Mouse (Mus musculus) retina, postnatal 7 days (tissue): ENCODE measurements around the gene Irf2.
A peak's percentile ranks its signal among the peaks of the same experiment; 100 is the strongest.

Source experiments
- DNase-seq: peaks from one replicate; pipeline ENCODE4 v3.0.0-alpha.2; 2012; ENCODE audit warnings: low read depth, low spot score

The Irf2 gene

DNA sequence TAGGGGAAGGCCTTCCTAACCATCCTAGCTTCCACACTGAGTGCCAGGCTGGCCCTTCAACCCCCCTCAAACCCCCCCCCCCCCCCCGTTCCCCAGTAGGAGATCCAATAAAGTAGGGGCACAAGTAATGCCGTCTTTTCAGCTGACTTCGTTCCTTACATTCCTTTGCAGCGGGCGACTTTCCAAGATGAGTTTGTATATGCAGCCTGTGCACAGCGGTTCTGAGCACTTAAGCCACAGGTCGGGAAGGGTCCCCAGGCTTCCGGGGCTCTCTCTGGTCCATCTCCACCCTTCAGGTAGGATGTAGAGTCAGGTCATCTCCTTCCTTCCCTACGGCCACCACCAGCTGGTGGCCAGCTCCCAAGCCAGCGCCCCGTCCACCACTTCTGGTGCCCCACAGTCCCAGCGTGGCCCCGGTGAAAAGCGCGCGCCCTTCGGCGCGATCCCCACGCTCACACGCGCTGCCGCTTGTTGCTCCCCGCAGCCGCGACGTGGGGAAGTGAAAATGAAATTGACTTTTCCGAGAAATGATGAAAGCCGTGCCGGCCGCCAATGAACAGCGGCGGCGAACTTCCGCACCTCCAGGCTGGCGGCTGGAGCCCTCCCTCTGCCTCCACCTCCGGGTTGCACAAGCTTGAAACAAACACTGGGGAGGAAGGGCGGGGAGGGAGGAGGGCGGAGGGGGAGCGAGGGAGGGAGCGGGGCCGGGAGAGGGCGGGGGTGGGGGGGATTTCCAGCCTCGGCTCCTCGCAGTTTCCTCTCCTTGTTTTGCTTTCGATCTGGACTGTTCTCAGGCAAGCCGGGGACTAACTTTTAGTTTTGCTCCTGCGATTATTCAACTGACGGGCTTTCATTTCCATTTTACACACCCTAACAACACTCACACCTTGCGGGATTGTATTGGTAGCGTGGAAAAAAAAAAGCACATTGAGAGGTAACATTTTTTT lies at the start of gene Irf2:
Irf2 (plus strand) TSS at position 730 of the 947 bp plus-strand sequence.
- DNase-seq: peak; percentile 72

DNA sequence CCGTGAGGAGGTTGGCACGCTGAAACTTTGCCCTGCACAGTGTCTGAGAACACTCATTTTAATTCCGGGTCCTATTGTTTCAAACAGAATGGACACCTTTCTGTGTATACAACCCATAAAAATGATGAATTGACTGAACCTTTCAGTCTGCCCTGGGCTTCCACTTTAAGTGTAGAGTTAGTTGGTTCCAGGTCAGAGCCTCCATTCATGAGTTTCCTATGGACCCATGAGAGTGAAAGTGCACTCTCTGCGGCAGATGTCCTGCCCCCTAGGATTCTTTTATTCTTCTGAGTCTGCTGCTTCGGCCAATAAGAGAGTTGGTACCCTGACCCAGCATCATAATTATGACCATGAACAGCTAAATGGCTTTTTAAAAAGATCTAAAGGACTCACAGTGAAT lies 49.4 kb upstream of the Irf2 start:
- no peak for DNase-seq

DNA sequence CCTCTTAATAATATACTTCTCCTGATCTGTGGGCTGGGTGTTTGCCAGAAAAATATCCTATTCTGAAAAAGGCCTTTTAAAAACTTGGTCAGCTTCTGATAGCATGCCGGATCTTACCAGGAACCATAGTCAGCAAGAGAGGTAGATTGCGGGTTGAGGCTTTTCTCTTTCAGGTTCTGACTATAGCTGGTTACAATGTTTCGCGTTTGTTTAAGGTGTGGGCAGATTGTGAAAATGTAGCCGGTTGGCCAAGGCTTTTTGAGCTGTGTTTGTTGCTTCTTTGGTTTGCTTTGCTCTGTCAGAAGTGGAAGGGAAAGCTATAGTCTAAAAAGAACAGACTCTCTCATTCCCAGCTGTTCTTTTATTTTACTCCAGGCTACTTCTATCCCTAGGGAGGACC lies 49.0 kb upstream of the Irf2 start:
- no peak for DNase-seq

DNA sequence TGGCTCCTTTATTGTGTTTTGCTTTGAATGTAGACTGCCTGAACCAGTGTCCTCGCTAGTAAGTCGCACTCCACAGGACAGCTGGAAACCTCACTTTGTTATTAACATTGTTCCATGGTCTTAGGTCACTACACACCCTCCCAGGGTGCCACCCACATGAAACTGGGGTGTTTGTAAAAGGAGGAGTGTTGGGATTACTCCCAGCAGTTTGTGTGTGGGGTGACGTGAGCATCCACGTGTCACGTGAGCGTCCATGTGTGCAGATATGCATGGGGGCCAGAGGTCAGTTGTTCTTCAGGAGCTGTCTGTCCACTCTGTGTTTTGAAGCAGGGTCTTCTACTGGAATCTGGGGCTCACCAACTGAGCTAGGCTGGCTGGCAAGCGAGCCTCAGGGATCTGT lies 48.2 kb upstream of the Irf2 start:
- no peak for DNase-seq

- DNase-seq: no peak
These were observed 43.1 kb upstream of the Irf2 start for GRCm38 (mm10) chr8:46696256-46697041.

DNA sequence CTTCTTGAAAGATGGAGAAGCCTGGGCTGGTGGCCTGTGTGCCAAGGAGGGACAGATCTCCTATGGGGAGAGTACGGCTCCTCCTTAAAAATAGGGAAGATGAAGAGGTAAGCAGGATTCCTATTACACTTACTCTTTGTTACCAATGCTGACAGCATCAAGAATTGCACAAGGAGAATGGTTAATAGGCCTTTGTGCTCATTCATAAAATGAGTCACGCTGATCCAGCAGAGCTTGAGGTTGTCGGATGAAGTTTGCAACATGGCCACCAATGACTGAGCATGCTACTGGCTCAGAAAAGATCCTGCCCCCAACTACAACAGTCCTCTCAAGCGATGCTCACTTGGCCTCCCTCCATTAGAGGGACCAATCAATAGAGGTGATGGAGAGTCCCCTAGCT lies 42.0 kb upstream of the Irf2 start:
- no peak for DNase-seq

- DNase-seq: no peak
These were observed 41.4 kb upstream of the Irf2 start for GRCm38 (mm10) chr8:46698162-46698561.

GRCm38 (mm10) chr8:46705145-46705544 lies 34.4 kb upstream of the Irf2 start:
- no peak for DNase-seq

- no peak for DNase-seq
These were observed 32.8 kb upstream of the Irf2 start for GRCm38 (mm10) chr8:46706730-46707129.

DNA sequence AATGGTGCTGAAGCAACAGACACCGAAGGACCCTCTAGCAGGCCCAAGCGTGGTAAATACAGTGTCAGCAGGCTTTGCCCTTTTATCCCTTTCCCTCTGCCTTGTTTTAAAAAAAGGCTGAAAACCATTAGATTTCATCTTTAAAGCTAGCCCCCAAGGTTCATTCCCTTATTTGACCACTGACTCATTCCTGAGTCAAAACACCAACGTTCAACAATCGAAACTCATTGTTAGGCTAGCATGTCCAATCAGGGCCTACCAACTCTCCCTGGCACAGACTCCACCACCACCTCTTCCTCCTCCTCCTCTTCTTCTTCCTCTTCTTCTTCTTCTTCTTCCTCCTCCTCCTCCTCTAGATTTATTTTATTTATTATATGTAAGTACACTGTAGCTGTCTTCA lies 30.2 kb upstream of the Irf2 start:
- DNase-seq: no peak

- no peak for DNase-seq
These were observed 29.2 kb upstream of the Irf2 start for GRCm38 (mm10) chr8:46710289-46710688.

GRCm38 (mm10) chr8:46711496-46711895 lies 28.0 kb upstream of the Irf2 start:
- no peak for DNase-seq

DNA sequence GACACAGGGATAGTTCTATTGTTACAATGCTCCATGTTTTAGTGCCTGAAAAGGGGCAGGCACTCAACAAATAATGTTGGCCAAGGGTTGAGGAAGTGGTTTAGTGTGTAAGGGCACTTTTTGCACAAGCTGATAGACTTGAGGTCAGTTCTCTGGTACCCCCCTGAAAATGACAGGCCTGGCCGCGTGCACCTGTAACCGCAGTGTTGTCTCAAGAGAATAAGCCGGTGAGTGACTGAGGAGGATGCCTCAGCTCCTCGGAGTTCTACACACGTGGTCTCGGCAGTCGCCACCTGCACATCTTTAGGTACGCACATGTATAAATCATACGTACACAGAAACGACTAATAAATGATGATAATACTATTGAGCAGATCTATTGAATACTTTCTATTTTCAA lies 26.4 kb upstream of the Irf2 start:
- DNase-seq: no peak

- DNase-seq: no peak
These were observed 25.7 kb upstream of the Irf2 start for GRCm38 (mm10) chr8:46713844-46714243.

- DNase-seq: no peak
These were observed 25.1 kb upstream of the Irf2 start for GRCm38 (mm10) chr8:46714400-46714799.

- DNase-seq: no peak
These were observed 23.1 kb upstream of the Irf2 start for GRCm38 (mm10) chr8:46716477-46716876.

DNA sequence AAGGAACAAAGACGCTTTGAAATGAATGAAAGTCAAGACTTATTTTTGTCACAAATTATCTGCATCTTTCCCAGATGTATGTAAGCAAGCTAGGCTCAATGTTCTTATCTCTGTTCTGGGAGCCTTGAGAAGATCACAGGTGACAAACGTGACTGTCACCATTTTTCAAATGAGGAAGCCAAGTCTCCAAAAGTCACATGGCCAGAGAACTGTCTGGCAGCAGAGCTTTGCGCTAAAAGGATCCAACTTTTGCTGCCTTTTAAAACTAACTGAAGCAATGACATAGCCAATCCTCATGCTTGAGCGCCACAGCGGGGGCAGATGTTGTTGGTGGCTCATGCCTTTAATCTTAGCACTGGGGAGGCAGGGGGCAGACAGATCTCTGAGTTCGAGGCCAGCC lies 22.4 kb upstream of the Irf2 start:
- DNase-seq: no peak

GRCm38 (mm10) chr8:46718301-46718700 lies 21.2 kb upstream of the Irf2 start:
- DNase-seq: no peak

- DNase-seq: no peak
These were observed 20.8 kb upstream of the Irf2 start for GRCm38 (mm10) chr8:46718747-46719146.

DNA sequence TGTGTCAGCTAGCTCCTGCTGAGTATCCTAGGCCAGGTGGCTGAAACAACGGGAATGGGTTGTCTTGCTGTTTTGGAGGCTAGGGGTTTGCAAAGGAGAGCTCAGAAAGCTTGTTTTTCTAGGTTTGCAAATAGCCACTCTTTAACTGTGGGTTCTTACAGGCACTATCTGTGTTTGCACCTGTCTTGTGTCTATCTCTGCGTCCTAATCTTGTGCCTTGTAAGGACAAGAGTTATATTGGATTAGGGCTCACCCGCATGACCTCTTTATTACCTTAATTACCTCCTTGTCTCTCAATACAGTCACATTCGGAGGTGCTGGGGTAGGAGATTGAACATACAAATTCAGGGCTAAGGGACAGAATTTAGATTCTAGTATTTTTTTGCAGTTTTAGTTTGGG lies 18.9 kb upstream of the Irf2 start:
- DNase-seq: no peak

- no peak for DNase-seq
These were observed 18.3 kb upstream of the Irf2 start for GRCm38 (mm10) chr8:46721065-46721845.

- DNase-seq: no peak
These were observed 17.0 kb upstream of the Irf2 start for GRCm38 (mm10) chr8:46722536-46722935.
